Mouse (Mus musculus) cerebral cortex, adult 2 months (tissue): ENCODE measurements around the gene Polr2a.

ENCODE experiments used
- WGBS: fragments of 180-500 bp; shearing (Covaris S2); methylation state at CpG from one replicate; pipeline ENCODE4 v1.1.7; 2018; 5-methylcytosine and 5-hydroxymethylcytosine counted together

Gene Polr2a

DNA sequence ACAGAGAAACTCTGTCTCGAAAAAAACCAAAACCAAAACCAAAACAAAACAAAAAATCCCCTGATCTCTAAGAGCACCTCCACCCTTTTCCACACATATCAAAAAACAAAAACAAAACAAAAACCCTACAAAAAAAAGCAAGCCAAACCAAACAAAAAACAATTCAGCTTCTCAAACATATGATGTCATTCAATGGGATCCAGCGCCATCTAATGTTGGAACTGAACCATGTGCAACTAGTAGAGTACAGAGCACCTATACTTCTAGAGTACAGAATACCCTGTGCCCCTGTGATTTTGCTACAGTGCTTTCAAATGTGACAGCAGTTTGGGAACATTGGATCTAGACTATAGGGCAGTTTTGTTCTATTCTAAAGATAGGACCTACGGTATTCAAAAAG, 3.7 kb downstream of the Polr2a start:
- 23% methylated on average over 3 of the region's 3 CpGs for WGBS

- 77% methylated on average over 5 of the region's 5 CpGs for WGBS
Measured at GRCm38 (mm10) chr11:69754233-69754632, 4.2 kb downstream of the Polr2a start.

GRCm38 (mm10) chr11:69751635-69752034, 6.8 kb downstream of the Polr2a start:
- WGBS = 78% methylated on average over 3 of the region's 3 CpGs

DNA sequence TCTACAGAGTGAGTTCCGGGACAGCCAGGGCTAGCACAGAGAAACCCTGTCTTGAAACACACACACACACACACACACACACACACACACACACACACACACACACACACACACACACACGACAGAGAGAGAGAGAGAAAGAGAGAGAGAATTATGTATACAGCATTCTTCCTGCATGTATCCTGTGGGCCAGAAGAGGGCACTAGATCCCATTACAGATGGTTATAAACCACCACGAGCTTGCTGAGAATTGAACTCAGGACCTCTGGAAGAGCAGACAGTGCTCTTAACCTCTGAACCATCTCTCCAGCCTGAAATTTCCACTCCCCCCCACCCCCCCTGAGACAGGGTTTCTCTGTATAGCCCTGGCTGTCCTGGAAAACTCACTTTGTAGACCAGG, 27.0 kb downstream of the Polr2a start:
- WGBS = 56% methylated on average over 3 of the region's 3 CpGs

DNA sequence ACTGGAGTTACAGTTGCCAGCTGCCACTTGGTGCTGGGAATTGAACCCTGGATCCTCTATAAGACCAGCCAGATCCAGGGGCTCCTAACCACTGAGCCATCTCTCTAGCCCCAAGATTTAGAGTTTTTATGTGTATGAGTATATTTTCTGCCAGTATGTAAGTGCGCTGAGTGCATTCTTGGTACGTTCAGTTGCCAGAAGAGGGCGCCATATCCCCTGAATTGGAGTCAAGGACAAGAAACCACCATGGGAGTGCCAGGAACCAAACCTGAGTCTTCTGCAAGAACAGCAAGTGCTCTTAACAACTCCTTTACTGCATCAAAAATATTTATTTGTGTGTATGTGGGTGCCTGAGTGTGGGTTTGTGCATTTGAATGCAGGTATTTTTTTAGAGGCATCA, 29.4 kb downstream of the Polr2a start:
- WGBS = 28% methylated on average over 3 of the region's 3 CpGs

GRCm38 (mm10) chr11:69725951-69726350, 32.5 kb downstream of the Polr2a start:
- 57% methylated on average over 5 of the region's 5 CpGs for WGBS

- WGBS = 69% methylated on average over 2 of the region's 2 CpGs
Measured at GRCm38 (mm10) chr11:69723074-69723473, 35.4 kb downstream of the Polr2a start.

DNA sequence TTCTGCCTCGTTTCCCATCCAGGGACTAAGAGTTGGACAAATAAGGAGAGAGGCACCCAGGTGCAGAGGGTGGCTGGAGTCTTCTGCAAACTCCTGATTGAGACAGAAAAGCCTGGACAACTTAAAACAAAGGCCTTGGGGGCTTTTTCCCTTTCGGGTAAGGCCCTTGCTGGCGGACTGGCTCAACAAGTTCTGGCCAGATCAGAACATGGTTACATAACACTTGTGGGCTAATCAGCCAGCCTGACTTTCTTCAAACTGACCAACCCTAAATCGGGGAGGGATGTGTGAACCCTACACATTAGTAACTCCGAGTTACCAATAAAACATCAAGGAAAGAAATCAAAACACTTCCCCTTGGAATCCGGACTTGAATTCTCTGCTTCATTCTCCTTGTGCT, 37.6 kb downstream of the Polr2a start:
- whole genome bisulfite sequencing = 84% methylated on average over 6 of the region's 6 CpGs

DNA sequence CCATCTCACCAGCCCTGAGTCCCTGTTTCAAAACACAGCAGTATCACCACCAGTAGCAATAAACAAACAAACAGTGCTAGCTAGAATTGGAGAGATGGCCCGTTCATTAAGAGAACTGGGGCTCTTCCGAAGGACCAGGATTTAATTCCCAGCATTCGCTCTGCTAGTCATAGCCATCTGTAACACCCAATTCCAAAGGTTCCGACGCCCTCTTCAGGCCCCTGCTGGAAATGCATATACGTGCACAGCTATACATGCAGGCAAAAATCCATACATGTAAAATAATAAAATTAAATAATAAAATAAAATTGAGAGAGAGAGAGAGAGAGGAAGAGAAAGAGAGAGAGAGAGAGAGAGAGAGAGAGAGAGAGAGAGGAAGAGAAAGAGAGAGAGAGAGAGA, 39.0 kb downstream of the Polr2a start:
- 75% methylated on average over 6 of the region's 6 CpGs for WGBS

DNA sequence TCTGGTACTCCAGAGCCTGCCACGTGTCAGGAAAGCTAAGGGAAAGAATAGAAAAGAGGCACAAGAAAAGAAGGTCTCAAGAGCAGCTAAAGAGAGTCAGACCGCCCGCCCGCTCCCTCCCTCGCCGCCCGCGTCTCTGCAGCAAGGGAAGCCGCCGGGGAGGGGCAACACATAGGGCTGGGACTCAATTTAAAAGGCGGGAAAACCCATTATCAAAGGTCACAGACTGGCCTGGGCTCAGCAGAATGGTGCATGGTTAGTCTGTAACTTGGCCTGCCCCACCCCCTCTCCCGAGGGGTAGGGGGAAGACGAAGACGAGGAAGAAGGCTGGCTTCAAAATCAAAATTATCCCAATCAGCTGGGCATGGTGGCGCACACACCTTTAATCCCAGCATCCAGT, 39.8 kb downstream of the Polr2a start:
- 38% methylated on average over 15 of the region's 15 CpGs for WGBS

- 79% methylated on average over 4 of the region's 4 CpGs for WGBS
Measured at GRCm38 (mm10) chr11:69716953-69717352, 41.5 kb downstream of the Polr2a start.

DNA sequence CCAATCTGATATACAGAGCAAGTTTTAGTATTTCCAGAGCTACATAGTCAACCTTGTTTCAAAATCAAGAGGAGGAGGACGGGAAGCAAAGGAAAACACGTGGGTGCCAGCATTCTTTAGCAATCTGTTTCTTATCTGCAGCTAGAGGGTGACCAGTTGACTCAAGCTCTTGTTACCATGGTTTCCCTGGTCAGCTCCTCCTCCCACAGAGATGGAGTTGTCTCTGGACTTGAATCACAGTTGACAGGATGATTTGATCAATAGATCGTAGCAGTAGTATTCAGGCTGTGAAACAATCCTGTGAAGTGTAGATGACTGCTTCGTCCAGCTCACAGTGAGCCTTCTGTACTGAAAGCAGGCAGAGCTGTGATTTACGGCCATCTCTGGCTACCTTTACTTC, 42.5 kb downstream of the Polr2a start:
- 31% methylated on average over 5 of the region's 5 CpGs for WGBS

DNA sequence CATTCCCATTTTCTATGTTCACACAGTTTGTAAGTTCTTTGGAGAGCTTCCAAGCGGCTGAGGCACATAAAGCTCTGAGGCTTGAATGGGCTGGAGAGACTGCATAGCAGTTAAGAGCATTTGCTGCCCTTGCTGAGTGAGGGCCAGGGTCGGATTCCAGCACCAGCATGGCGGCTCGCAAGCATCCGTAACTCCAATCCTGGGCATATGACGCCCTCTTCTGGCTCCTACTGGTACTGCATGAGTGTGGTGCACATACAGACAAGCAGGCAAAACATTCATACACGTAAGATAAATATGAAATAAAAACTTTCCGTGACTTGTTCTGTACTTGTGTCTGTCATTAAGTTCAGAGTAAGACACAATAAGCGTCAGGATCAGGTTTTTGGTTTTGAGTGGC, 43.0 kb downstream of the Polr2a start:
- 63% methylated on average over 9 of the region's 9 CpGs for WGBS

- WGBS = 84% methylated on average over 18 of the region's 18 CpGs
Measured at GRCm38 (mm10) chr11:69714636-69715329, 43.7 kb downstream of the Polr2a start.

- 89% methylated on average over 20 of the region's 20 CpGs for WGBS
Measured at GRCm38 (mm10) chr11:69712954-69713672, 45.3 kb downstream of the Polr2a start.

DNA sequence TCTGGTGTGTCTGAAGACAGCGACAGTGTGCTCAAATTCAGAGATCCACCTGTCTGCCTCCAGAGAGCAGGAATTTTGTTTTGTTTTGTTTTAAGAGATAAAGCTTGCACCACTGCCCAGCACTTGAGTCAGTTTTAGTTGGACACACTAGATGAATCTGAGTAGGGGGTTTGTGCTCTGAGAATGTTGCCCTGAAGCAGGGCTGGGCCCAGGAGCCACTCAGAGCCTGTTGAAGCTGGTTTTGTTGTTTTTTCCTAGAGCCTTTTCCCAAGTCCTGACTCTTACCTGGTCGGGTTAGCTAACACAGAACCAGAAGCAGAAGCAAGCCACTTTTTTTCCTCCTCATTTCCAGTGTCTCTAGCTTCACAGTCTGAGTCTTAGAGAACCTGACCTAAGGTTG, 47.4 kb downstream of the Polr2a start:
- 85% methylated on average over 2 of the region's 2 CpGs for whole genome bisulfite sequencing

GRCm38 (mm10) chr11:69710470-69710869, 48.0 kb downstream of the Polr2a start:
- 83% methylated on average over 3 of the region's 3 CpGs for WGBS

DNA sequence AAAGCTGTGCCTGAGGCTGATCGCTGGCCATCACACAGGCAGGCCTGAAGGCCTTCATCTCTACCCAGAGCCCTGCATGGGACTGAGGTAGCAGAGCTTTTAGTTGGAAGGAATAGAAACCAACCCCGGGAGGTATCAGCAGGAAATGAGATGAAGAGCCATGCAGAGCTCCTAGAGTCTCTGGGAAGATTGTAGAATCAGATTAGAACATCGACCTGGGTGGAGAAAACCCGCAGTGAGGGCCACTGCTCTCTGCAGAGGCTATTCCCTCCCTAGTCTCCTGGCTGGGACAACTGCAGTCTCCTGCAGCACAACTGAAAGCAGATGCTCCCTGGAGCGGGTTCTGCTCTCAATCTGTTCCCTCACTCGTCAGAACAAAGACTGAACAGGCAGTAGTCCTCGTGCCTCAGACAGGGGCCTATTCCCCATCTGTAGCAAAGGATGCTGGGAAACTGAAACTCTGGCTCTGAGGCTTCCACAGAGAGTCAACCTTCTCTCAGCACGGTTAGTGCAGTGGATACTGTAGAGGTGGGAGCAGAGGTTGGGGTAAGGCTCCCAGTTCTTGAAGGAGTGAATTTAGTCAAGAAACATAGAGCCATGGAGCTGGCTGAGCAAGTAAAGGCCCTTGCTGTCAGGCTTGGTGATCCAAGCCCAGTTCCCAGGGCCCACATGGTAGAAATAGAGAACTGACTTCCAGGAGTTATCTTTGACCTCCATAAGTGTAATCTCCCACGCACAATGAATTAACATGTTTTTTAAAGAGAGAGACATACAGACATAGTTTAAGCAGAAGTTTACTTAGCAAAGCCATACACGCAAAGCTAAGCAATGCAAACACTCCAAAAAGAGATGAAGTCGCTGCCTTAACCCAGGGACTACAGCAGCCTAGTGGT, 48.6 kb downstream of the Polr2a start:
- 60% methylated on average over 11 of the region's 11 CpGs for WGBS

DNA sequence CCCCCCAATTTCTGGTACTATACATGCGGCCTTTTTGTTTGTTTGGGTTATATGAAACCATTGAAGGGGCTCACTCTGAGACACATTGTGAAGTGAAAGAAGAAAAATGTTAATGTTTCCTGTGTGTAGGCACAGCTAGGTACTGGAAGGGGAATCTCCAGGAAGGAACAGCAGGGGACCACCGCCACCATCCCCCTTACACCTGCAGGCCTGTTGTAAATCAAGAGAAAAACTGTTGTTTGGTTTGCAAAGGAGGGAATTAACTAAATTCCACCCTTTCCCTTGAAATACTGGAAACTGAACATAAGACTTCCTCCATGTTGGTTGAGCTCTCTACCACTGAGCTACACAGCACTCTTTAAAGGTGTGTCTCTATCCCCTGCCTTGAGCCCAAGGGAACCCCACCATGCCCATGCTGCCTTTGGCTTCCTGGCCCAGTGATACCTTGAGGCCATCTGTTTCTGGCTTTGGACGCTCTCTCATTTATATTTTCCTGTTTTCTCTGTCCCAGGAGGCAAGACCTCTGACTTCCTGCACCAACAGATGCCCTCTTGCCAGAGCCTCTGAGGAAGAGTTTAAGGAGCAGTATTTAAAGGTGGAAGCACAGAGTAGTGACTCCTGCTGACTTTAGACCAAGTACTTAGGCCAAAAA, 49.7 kb downstream of the Polr2a start:
- WGBS = 90% methylated on average over 3 of the region's 3 CpGs

GRCm38 (mm10) chr11:69707873-69708381, 50.5 kb downstream of the Polr2a start:
- 93% methylated on average over 4 of the region's 4 CpGs for WGBS

GRCm38 (mm10) chr11:69707480-69707847, 51.0 kb downstream of the Polr2a start:
- 76% methylated on average over 4 of the region's 4 CpGs for WGBS
